Mouse (Mus musculus) thymus, adult 2 months (tissue): ENCODE data around the gene Man2a2. TPM values are rescaled to one million over a fixed set of nuclear protein-coding genes. Genes with fewer than 3 reads are reported as not detected.

ENCODE experiments used
- DNase-seq: peaks from one replicate; pipeline ENCODE4 v3.0.0; 2021
- H3K27ac ChIP-seq: fragments of 200-500 bp; 2 replicates; pipeline ENCODE4 v1.5.1; 2012; ENCODE audit warnings: low read length, control low read depth; ENCODE audit not compliant: control insufficient read depth, insufficient read depth
- H3K27me3 ChIP-seq: fragments of 200-500 bp; 2 replicates; pipeline ENCODE4 v1.6.1; 2012; ENCODE audit warnings: mild to moderate bottlenecking, low read length, moderate library complexity, mixed read lengths; ENCODE audit not compliant: control insufficient read depth, insufficient read depth
- H3K36me3 ChIP-seq: fragments of 200-500 bp; 2 replicates; pipeline ENCODE4 v1.6.1; 2012; ENCODE audit warnings: mild to moderate bottlenecking, low read length, moderate library complexity; ENCODE audit not compliant: control insufficient read depth, insufficient read depth
- H3K4me1 ChIP-seq: fragments of 200-500 bp; replicated peaks from 2 replicates; pipeline ENCODE4 v1.6.1; 2012; ENCODE audit warnings: low read length; ENCODE audit not compliant: control insufficient read depth, insufficient read depth
- H3K4me3 ChIP-seq: fragments of 200-500 bp; 2 replicates; pipeline ENCODE4 v1.5.1; 2012; ENCODE audit warnings: mild to moderate bottlenecking, low read length, control low read depth, moderate library complexity; ENCODE audit not compliant: control insufficient read depth, insufficient read depth
- CTCF ChIP-seq: fragments of 200-500 bp; IDR thresholded peaks from 2 replicates; pipeline ENCODE4 v1.5.1; 2012; ENCODE audit warnings: mild to moderate bottlenecking, control low read depth, low read length, moderate library complexity, borderline replicate concordance; ENCODE audit not compliant: control insufficient read depth, poor library complexity, insufficient read depth; ENCODE audit errors: extremely low read depth
- POLR2A ChIP-seq: fragments of 200-500 bp; IDR thresholded peaks from 2 replicates; pipeline ENCODE4 v1.6.1; 2012; ENCODE audit warnings: mild to moderate bottlenecking, low read length, control low read depth, moderate library complexity; ENCODE audit not compliant: control insufficient read depth, poor library complexity, insufficient read depth; ENCODE audit errors: extremely low read depth
- WGBS: fragments of 180-500 bp; shearing (Covaris S2); methylation state at CpG from one replicate; pipeline ENCODE4 v1.1.7; 2018; 5-methylcytosine and 5-hydroxymethylcytosine counted together
- polyA plus RNA-seq: library from polyadenylated mRNA; depleted of rRNA; stranded (reverse); fragments of >200 nt; gene quantifications from 2 replicates; pipeline ENCODE4 v1.2.3, GENCODE M21; 2012

The Man2a2 gene
- polyA plus RNA-seq, 1 experiment = 188 TPM

DNA sequence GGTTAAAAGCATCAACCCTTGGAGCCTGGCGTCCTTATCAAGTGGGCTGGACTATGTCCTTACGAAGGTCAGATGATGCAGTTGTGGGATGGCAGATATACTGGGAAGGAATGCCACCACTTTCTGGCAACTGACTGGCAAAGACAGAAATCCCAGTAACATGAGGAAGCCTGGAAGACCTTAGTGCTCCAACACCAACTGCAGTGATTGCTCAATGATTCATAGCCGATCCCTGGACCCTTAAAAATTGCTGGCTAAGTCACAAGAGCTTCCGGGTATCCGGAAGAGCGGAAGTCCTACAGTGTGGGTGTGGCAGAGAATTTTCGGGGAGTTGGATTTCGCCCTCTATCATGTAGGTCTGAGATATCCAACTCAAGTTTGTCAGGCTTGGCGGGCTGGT lies 25.0 kb downstream of the Man2a2 start:
- no peak overlapping the region for H3K27ac ChIP-seq
- no peak for DNase-seq
- peaks cover 12% of the 10 kb centered on the region for H3K36me3 ChIP-seq
- 96% methylated on average over 9 of the region's 9 CpGs for WGBS
- TF ChIP-seq CTCF = no peak
- TF ChIP-seq POLR2A = no peak
- H3K4me1 ChIP-seq = peaks cover 6% of the 10 kb centered on the region
- H3K4me3 ChIP-seq = no peak overlapping the region
- H3K27me3 ChIP-seq = no peaks in the 10 kb centered on the region

DNA sequence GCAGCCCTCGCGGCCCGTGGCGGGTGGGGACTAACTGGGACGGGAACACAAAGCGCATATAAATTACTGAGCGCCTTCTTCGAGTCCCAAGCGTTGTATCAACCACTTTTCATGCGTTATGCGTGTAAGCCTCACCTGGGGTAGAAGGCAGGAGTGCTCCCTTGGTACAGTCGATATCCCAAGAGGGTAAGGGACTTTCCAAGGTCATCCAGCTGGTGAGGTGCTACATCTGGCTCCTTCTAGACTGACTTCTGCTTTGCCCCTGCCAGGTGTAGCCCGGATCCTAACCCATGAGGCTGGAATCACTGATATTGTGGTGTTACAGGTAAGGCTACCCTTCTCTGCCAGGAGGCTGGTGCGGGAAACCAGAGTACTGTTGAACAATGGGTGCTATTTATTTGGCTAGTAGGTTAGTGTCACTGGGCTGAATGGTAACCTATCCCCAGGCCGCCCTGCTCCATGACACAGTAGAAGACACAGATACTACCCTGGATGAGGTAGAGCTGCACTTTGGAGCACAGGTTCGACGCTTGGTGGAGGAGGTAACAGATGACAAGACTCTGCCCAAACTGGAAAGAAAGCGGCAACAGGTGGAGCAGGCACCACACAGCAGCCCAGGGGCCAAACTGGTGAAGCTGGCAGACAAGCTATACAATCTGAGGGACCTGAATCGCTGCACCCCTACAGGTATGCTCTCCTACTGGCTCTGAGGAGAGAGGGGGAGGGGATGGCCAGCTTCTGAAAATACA lies 27.7 kb downstream of the Man2a2 start:
- Histone ChIP-seq H3K4me1 (peaks cover 19% of the 10 kb centered on the region), H3K4me3 (peak overlapping the region; percentile 52), H3K27ac (no peak overlapping the region), H3K27me3 (no peaks in the 10 kb centered on the region), H3K36me3 (no peaks in the 10 kb centered on the region)
- DNase-seq = no peak
- WGBS = 26% methylated on average over 19 of the region's 19 CpGs
- TF ChIP-seq CTCF (0 out of 2 replicates have a peak, but pooled peaks have one; percentile 4), POLR2A (no peak)

DNA sequence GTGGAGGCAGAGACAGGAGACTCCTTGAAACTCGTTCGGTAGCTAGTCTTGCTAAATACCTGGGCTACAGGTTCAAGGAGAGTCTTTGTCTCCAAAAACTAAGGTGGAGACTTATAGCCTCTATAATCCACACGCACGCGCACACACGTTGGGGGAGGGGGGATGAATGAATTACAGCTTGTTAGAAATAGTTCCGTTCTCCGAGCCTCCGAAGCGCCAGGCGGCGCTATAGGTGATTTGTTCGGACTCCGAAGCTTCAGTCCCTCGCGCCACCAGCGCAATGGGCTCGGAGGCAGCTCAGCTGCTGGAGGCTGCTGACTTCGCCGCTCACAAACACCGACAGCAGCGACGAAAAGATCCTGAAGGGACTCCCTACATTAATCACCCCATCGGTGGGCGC lies 28.3 kb downstream of the Man2a2 start, which contains the start of gene Hddc3:
Gene Hddc3, plus strand, starts transcription at position 247 of the 400 bp plus-strand sequence.
- 2% methylated on average over 25 of the region's 25 CpGs for WGBS
- no peaks in the 10 kb centered on the region for H3K27me3 ChIP-seq
- peak within 1 kb of the TSS; percentile 52 for H3K4me3 ChIP-seq
- TF ChIP-seq CTCF (peak; percentile 84; the same call in 1 of the 2 replicates), POLR2A (peak; percentile 85)
- H3K4me1 ChIP-seq = peaks cover 19% of the 10 kb centered on the region
- DNase-seq = peak; percentile 95
- no peak within 1 kb of the TSS for H3K27ac ChIP-seq
- no peaks in the 10 kb centered on the region for H3K36me3 ChIP-seq

DNA sequence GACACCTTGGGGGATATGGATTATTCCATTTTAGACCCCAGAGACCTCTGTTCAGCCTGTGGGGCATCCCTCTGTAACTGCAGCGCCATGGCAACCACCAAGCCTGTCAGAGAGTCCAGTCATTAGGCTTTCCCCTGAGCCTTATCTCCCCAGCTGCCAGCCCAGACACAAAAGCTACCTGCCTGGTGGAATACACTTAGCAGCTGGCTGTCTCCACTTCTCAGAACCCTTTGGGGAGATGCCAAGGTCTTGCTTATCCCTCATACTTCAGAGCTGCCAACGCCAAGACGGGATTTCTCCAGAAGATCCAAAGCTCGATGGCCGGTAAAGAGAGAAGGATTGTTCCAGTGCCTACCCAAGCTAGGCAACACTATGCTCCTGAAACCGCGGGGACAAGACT lies 29.4 kb downstream of the Man2a2 start:
- H3K36me3 ChIP-seq = peaks cover 3% of the 10 kb centered on the region; the same call in 1 of the 2 replicates
- no peak overlapping the region for H3K4me3 ChIP-seq
- H3K27ac ChIP-seq = no peak overlapping the region
- no peak for TF ChIP-seq POLR2A
- no peak for TF ChIP-seq CTCF
- peaks cover 19% of the 10 kb centered on the region for H3K4me1 ChIP-seq
- no peak for DNase-seq
- 92% methylated on average over 7 of the region's 7 CpGs for WGBS
- no peaks in the 10 kb centered on the region for H3K27me3 ChIP-seq

DNA sequence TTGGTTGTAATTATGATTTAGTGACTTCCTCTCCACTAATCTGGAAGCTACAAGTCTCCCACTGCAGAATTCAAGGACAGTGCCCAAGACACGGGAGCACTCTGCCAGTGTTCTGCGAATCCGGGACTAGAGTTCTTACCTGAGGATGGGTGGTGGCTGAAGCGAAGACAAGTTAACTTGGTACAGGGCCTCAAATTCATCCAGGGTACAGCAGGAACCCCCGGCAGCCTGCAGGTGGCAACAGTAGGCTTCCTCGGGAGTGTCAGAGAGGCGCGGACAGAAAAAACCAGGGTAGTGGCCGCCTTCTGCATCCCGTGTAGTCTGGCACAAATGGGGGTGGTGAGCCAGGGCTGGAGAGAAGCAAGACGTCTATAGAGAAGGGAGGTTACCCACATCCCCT lies 30.4 kb downstream of the Man2a2 start, which contains the start of gene Unc45a:
Gene Unc45a, minus strand, starts transcription at position 213 of the 400 bp plus-strand sequence.
- peak within 1 kb of the TSS; percentile 76 for H3K4me3 ChIP-seq
- peaks cover 11% of the 10 kb centered on the region for H3K36me3 ChIP-seq
- WGBS = 2% methylated on average over 11 of the region's 11 CpGs
- no peaks in the 10 kb centered on the region for H3K27me3 ChIP-seq
- H3K4me1 ChIP-seq = peaks cover 19% of the 10 kb centered on the region
- TF ChIP-seq CTCF (peak; percentile 83), POLR2A (peak; percentile 30; the same call in 1 of the 2 replicates)
- H3K27ac ChIP-seq = peak within 1 kb of the TSS; percentile 75
- peak; percentile 86 for DNase-seq

DNA sequence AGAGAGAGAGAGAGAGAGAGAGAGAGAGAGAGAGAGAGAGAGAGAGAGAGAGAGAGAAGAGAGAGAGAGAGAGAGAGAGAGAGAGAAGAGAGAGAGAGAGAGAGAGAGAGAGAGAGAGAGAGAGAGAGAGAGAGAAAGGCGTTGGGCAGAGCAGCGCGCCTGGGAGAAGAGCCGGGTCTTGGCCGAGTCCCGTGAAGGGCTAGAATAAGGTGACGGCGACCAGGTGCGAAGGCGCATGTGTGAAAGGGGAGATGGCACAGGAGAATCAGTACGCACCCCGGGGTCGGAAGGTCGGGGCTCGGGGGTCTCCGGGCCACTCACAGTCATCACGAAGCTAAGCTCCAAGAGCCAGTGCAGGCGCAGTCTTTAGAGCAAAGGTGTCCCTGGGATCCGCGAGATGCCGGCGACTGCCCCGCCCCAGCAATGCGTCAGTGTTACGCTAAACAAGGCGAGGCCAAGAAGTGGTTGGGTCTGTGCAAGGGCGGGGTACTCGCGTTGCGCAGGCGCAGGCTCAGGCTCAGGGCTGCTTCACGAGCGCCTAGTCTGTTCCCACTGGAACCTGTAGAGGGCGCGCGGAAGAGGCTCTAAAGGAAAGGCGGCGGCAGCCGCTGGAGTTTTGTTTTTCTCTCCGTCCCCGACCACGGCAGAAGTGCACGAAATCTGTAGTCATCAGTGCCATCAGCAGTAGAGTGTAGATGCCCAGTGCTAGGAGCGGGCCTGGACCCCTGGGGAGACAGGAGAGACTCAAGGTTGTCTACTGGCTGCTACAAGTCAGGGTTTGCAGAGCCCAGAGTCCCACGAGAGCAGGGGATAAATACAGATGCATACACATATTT lies 31.2 kb downstream of the Man2a2 start:
- H3K4me1 ChIP-seq = peaks cover 19% of the 10 kb centered on the region
- peak; percentile 83 for TF ChIP-seq POLR2A
- TF ChIP-seq CTCF = peak; percentile 93

DNA sequence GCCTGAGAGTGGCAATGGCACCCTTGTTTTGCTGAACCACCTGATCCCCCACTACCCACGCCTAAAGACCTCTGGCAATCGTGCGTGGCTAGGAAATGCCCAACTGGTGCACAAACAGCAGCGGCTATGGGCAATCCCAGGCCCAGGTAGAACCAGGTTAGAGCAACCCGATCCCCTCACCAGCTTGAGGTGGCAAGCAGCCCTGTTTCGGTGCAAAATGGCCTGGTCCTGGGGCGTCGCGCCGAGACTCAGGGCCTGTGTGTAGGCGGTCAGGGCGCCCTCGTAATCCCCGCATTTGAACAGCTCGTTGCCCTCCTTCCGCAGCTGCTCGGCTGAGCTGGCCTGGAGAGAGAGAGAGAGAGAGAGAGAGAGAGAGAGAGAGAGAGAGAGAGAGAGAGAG lies 31.8 kb downstream of the Man2a2 start:
- peaks cover 19% of the 10 kb centered on the region for H3K4me1 ChIP-seq
- peak overlapping the region; percentile 76 for H3K4me3 ChIP-seq
- H3K27ac ChIP-seq = peak overlapping the region; percentile 2; the same call in 1 of the 2 replicates
- DNase-seq = peak; percentile 33
- H3K27me3 ChIP-seq = no peaks in the 10 kb centered on the region
- H3K36me3 ChIP-seq = peaks cover 23% of the 10 kb centered on the region
- WGBS = 6% methylated on average over 17 of the region's 17 CpGs
- TF ChIP-seq CTCF (no peak), POLR2A (no peak)

More for the DNA sequence above, 31.2 kb downstream of the Man2a2 start:
- H3K27ac ChIP-seq = peak overlapping the region; percentile 75
- no peaks in the 10 kb centered on the region for H3K27me3 ChIP-seq
- WGBS = under 1% methylated on average over 45 of the region's 45 CpGs
- peaks cover 18% of the 10 kb centered on the region for H3K36me3 ChIP-seq
- H3K4me3 ChIP-seq = peak overlapping the region; percentile 76
- DNase-seq = peak; percentile 98
